Mouse (Mus musculus): ENCODE measurements at regions not wholly inside any gene's neighbourhood (a gene's known extent, or its start where the extent isn't known, plus 50 kb on each side); places are given as distances from the start of the nearest gene placed in this dataset.

DNA sequence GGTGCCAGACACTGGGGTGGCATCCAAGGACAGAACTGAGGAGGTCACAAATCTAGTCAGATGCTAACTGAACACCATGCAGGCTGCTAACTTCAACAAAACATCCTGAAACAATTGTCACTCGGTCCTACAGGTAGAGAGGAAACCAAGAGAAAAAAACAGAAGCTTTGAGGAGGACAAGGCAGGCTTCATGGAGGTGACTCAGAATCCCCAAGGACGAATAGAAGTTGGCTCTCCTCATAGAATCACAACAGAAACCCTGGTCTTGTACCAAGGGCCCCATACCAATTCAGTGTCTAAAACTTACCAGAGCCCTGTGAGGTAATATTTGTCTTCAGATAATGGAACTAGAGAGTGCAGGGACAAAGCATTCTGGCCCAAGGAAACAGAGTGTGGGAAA, 206.1 kb upstream of the Tle3 start:
- Histone ChIP-seq H3K9ac (ENCODE audit: low read length) (no peak overlapping the region), H3K36me3 (ENCODE audit: control insufficient read depth, insufficient read depth, low read length) (no peaks in the 10 kb centered on the region), H3K4me2 (ENCODE audit: low read depth, low read length, severe bottlenecking) (no peak overlapping the region), H3K4me1 (replicated peaks; ENCODE audit: control insufficient read depth, insufficient read depth, low read length) (peaks cover 5% of the 10 kb centered on the region; the same call in 1 of the 2 replicates), H3K4me3 (ENCODE audit: low read depth, low read length) (no peak overlapping the region), H3K27ac (ENCODE audit: low read depth, low read length) (no peak overlapping the region), H3K9me3 (ENCODE audit: control insufficient read depth, low read length) (no peaks in the 10 kb centered on the region), H3K27me3 (ENCODE audit: control insufficient read depth, insufficient read depth, low read length) (0 out of 2 replicates have a peak, but pooled peaks cover 2% of the 10 kb centered on the region)
- no peak for ATAC-seq (replicated peaks; ENCODE audit: low FRiP score)
- 80% methylated on average over 2 of the region's 2 CpGs for WGBS
- DNase-seq (ENCODE audit: low spot score): no peak

DNA sequence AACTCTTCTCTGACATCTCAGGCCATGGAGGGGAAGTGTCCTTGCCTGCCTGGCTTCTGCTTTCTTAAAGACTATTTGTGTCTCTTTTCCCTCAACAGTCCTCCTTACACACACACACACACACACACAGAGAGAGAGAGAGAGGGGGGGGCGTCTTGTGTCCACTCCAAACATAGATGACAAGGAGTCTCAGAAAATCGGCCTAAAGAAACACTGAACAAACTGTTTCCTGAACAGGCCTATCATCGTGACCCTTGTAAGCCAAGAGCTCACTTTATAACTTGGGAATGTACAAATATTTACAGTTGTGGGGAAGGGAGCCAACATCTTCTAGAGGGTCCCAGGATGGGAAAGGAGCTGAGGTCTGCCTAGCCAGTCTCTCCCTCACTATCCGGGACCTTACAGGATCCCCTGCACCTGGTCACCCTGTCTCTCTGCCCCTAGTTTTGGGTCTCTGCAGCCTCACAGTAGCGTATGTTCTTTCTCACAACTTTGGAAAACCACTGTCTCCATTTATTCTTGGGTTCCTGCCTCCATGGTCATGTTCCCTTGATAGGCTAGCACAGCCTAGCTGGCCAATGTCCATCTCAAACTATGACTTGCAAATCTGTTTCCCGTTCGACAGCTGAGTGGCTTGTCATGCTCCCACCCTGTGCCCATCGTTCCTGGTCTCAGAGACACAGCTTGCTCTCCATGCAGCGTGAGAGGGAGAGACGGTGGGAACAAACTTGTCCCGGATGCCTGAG, 204.9 kb upstream of the Tle3 start:
- WGBS: 86% methylated on average over 11 of the region's 11 CpGs

DNA sequence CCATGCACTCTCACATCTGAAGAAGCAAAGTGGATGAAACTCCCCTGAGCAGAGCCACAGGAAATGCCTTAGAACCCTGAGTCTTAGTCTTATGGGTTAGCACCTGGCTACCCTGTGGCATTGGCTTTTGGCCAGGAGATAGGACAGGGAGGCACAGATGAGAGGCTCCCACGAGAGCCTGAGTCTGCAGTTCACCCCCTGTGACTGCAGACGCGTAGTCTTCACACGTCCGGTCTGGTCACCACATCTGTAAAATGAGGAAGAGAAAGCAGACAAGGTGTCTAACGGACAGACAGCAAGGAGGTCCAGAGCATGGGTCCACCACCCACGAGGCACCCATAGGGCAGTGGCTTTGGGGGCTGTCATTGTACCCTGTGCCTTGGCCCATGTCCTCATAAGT, 203.2 kb upstream of the Tle3 start:
- no peak for ATAC-seq (replicated peaks; ENCODE audit: low FRiP score)

More for the DNA sequence above, 204.9 kb upstream of the Tle3 start:
- H3K27ac ChIP-seq (ENCODE audit: low read depth, low read length): no peak overlapping the region
- peaks cover 5% of the 10 kb centered on the region; the same call in 1 of the 2 replicates for H3K4me1 ChIP-seq (replicated peaks; ENCODE audit: control insufficient read depth, insufficient read depth, low read length)
- no peaks in the 10 kb centered on the region for H3K9me3 ChIP-seq (ENCODE audit: control insufficient read depth, low read length)
- no peak overlapping the region for H3K9ac ChIP-seq (ENCODE audit: low read length)
- no peak overlapping the region for H3K4me2 ChIP-seq (ENCODE audit: low read depth, low read length, severe bottlenecking)
- ATAC-seq (replicated peaks; ENCODE audit: low FRiP score) (no peak), DNase-seq (ENCODE audit: low spot score) (no peak)
- no peaks in the 10 kb centered on the region for H3K36me3 ChIP-seq (ENCODE audit: control insufficient read depth, insufficient read depth, low read length)
- H3K4me3 ChIP-seq (ENCODE audit: low read depth, low read length): no peak overlapping the region
- 0 out of 2 replicates have a peak, but pooled peaks cover 2% of the 10 kb centered on the region for H3K27me3 ChIP-seq (ENCODE audit: control insufficient read depth, insufficient read depth, low read length)

DNA sequence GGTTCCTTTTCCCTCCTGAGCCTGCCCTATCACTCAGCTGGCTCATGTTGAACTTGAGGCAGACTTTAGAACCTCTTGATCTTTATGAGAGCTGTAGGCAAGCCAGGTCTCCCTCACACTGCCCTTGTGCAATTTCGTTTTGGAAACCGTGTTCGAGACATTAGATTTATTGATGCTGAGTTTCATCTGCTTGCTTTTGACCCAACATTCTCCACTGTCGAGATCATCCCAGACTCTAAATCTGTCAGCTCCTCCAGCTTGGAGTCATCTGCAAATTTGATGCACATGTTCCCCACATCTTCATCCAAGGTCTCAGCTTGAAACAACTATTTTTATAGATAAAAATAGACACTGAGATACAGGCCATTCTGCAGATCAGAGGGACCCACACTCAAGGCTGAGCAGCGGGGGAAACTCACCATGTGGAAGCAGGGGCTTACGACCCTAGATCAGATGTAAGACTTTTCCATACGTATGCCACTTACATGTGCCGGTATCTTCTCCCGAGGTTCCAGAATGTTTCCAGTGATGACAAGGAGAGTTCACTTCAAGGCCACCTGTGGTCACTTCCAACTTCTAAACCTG, 202.6 kb upstream of the Tle3 start:
- H3K9ac ChIP-seq (ENCODE audit: low read length): no peak overlapping the region
- WGBS: 89% methylated on average over 9 of the region's 9 CpGs
- H3K4me3 ChIP-seq (ENCODE audit: low read depth, low read length): no peak overlapping the region
- no peak for DNase-seq (ENCODE audit: low spot score)
- H3K36me3 ChIP-seq (ENCODE audit: control insufficient read depth, insufficient read depth, low read length): no peaks in the 10 kb centered on the region
- no peaks in the 10 kb centered on the region for H3K4me1 ChIP-seq (replicated peaks; ENCODE audit: control insufficient read depth, insufficient read depth, low read length)
- no peak overlapping the region for H3K4me2 ChIP-seq (ENCODE audit: low read depth, low read length, severe bottlenecking)
- no peak overlapping the region for H3K27ac ChIP-seq (ENCODE audit: low read depth, low read length)
- H3K27me3 ChIP-seq (ENCODE audit: control insufficient read depth, insufficient read depth, low read length): no peaks in the 10 kb centered on the region
- H3K9me3 ChIP-seq (ENCODE audit: control insufficient read depth, low read length): no peaks in the 10 kb centered on the region
- ATAC-seq (replicated peaks; ENCODE audit: low FRiP score): no peak

More for the DNA sequence above, 203.2 kb upstream of the Tle3 start:
- H3K9ac ChIP-seq (ENCODE audit: low read length): no peak overlapping the region
- no peaks in the 10 kb centered on the region for H3K9me3 ChIP-seq (ENCODE audit: control insufficient read depth, low read length)
- no peaks in the 10 kb centered on the region for H3K27me3 ChIP-seq (ENCODE audit: control insufficient read depth, insufficient read depth, low read length)
- no peak overlapping the region for H3K27ac ChIP-seq (ENCODE audit: low read depth, low read length)
- no peak for DNase-seq (ENCODE audit: low spot score)
- no peaks in the 10 kb centered on the region for H3K4me1 ChIP-seq (replicated peaks; ENCODE audit: control insufficient read depth, insufficient read depth, low read length)
- WGBS: 91% methylated on average over 7 of the region's 7 CpGs
- H3K36me3 ChIP-seq (ENCODE audit: control insufficient read depth, insufficient read depth, low read length): no peaks in the 10 kb centered on the region
- no peak overlapping the region for H3K4me2 ChIP-seq (ENCODE audit: low read depth, low read length, severe bottlenecking)
- no peak overlapping the region for H3K4me3 ChIP-seq (ENCODE audit: low read depth, low read length)

DNA sequence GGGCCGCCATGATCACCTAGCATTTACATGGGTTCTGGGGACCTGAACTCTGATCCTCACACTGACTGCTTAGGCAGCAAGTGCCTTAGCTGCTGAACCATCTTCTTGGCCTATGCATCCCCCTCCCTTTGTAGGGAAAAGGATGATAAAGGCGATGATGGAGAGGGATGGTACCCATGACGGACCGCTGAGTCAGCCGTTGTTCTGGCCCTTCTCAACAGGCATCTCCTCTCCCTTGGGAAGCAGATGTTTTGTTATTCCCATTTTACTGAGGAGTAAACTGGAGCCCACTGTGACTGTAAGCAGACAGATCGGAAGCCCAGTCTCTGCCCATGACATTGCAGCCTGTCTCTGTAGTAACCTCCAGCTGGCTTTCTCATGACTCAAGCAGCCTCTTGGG, 201.2 kb upstream of the Tle3 start:
- no peak overlapping the region for H3K9ac ChIP-seq (ENCODE audit: low read length)
- H3K27me3 ChIP-seq (ENCODE audit: control insufficient read depth, insufficient read depth, low read length): no peaks in the 10 kb centered on the region
- no peak overlapping the region for H3K4me2 ChIP-seq (ENCODE audit: low read depth, low read length, severe bottlenecking)
- H3K4me1 ChIP-seq (replicated peaks; ENCODE audit: control insufficient read depth, insufficient read depth, low read length): no peaks in the 10 kb centered on the region
- DNase-seq (ENCODE audit: low spot score) (no peak), ATAC-seq (replicated peaks; ENCODE audit: low FRiP score) (no peak)
- 94% methylated on average over 6 of the region's 6 CpGs for WGBS
- H3K27ac ChIP-seq (ENCODE audit: low read depth, low read length): no peak overlapping the region
- H3K36me3 ChIP-seq (ENCODE audit: control insufficient read depth, insufficient read depth, low read length): no peaks in the 10 kb centered on the region
- no peak overlapping the region for H3K4me3 ChIP-seq (ENCODE audit: low read depth, low read length)
- H3K9me3 ChIP-seq (ENCODE audit: control insufficient read depth, low read length): no peaks in the 10 kb centered on the region

DNA sequence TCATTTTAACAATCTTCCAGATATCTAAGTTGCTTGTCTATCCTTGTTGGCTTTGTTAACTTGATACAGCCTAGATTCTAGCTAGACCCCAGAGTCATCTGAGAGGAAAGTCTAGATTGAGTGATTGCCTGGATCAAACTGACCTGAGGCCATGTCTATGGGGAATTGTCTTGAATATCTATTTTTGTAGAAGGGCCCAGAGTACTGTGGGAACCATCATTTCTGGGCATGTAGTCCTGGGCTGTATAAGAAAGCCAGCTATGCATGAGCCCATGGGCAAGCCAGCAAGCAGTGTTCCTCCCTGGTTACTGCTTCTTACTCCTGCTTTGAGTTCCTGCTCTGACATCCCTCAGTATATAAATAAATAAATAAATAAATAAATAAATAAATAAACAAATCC, 199.7 kb upstream of the Tle3 start:
- Histone ChIP-seq H3K9me3 (ENCODE audit: control insufficient read depth, low read length) (no peaks in the 10 kb centered on the region), H3K36me3 (ENCODE audit: control insufficient read depth, insufficient read depth, low read length) (no peaks in the 10 kb centered on the region), H3K4me1 (replicated peaks; ENCODE audit: control insufficient read depth, insufficient read depth, low read length) (no peaks in the 10 kb centered on the region), H3K27me3 (ENCODE audit: control insufficient read depth, insufficient read depth, low read length) (no peaks in the 10 kb centered on the region), H3K9ac (ENCODE audit: low read length) (no peak overlapping the region), H3K4me3 (ENCODE audit: low read depth, low read length) (no peak overlapping the region), H3K4me2 (ENCODE audit: low read depth, low read length, severe bottlenecking) (no peak overlapping the region), H3K27ac (ENCODE audit: low read depth, low read length) (no peak overlapping the region)
- ATAC-seq (replicated peaks; ENCODE audit: low FRiP score) (no peak), DNase-seq (ENCODE audit: low spot score) (no peak)

DNA sequence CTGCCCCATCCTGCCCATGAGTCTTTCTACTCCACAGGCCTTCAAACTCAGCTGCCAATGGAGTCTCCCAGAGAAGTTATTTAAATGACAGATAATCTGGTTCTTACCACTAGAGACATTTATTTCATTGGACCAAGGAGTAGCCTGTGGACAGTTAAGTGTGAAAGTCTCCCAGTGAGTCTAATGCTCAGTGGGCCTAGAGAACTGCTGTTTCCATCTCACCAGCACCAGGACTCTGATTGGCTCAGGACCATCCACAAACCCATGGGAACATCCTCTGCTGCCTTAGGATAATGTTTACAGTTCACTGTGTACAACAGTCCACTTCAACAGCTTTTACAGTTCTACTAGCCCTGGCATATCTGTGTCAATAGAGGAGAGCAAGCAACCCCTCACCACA, 198.6 kb upstream of the Tle3 start:
- Histone ChIP-seq H3K9me3 (ENCODE audit: control insufficient read depth, low read length) (no peaks in the 10 kb centered on the region), H3K4me2 (ENCODE audit: low read depth, low read length, severe bottlenecking) (no peak overlapping the region), H3K36me3 (ENCODE audit: control insufficient read depth, insufficient read depth, low read length) (no peaks in the 10 kb centered on the region), H3K27me3 (ENCODE audit: control insufficient read depth, insufficient read depth, low read length) (no peaks in the 10 kb centered on the region), H3K4me1 (replicated peaks; ENCODE audit: control insufficient read depth, insufficient read depth, low read length) (no peaks in the 10 kb centered on the region), H3K27ac (ENCODE audit: low read depth, low read length) (no peak overlapping the region), H3K9ac (ENCODE audit: low read length) (no peak overlapping the region), H3K4me3 (ENCODE audit: low read depth, low read length) (no peak overlapping the region)
- DNase-seq (ENCODE audit: low spot score): no peak
- ATAC-seq (replicated peaks; ENCODE audit: low FRiP score): no peak

DNA sequence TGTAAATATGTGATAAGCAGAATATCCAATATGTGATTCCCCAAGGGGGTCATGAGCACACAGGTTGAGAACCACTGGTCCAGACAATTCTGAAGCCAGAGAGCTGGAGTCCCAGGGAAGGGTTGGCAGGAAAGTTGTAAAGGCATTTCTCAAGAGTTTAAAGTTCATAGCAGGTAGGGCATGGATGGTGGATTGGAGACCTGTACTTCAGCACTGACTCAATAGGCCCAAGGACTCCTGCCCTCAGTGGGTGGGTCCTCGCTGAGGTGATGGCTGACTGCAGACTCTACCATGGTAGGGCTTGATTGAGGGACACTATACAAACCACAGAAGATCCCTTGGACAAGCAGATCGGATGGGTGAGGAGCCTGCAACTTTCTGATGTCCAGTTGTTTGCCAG, 196.8 kb upstream of the Tle3 start:
- H3K9ac ChIP-seq (ENCODE audit: low read length): no peak overlapping the region
- 90% methylated on average over 2 of the region's 2 CpGs for WGBS
- H3K27me3 ChIP-seq (ENCODE audit: control insufficient read depth, insufficient read depth, low read length): no peaks in the 10 kb centered on the region

DNA sequence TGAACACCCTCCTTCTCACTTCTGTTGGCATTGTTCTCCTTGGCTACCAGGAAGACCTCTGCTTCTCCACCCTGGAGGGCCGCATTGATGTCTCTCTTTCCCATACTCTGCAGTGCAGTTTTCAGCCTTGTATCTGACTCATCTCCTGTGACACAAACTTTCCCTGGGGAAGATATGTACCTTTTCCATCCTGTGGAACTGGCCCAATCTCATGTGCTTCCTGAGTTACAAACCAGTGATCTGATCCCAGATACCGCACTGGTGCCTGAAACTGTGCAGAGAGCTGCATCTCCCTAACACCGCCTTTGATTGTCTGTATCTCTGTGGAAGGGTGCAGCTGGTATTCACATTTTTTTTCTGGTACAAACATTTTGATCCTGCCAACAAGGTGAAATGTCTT, 195.3 kb upstream of the Tle3 start:
- ATAC-seq (replicated peaks; ENCODE audit: low FRiP score) (no peak), DNase-seq (ENCODE audit: low spot score) (no peak)
- H3K27ac ChIP-seq (ENCODE audit: low read depth, low read length): no peak overlapping the region
- H3K9ac ChIP-seq (ENCODE audit: low read length): no peak overlapping the region
- H3K4me3 ChIP-seq (ENCODE audit: low read depth, low read length): no peak overlapping the region
- no peaks in the 10 kb centered on the region for H3K27me3 ChIP-seq (ENCODE audit: control insufficient read depth, insufficient read depth, low read length)
- H3K9me3 ChIP-seq (ENCODE audit: control insufficient read depth, low read length): no peaks in the 10 kb centered on the region
- no peak overlapping the region for H3K4me2 ChIP-seq (ENCODE audit: low read depth, low read length, severe bottlenecking)
- no peaks in the 10 kb centered on the region for H3K4me1 ChIP-seq (replicated peaks; ENCODE audit: control insufficient read depth, insufficient read depth, low read length)
- WGBS: 96% methylated on average over 3 of the region's 3 CpGs
- no peaks in the 10 kb centered on the region for H3K36me3 ChIP-seq (ENCODE audit: control insufficient read depth, insufficient read depth, low read length)

More for the DNA sequence above, 196.8 kb upstream of the Tle3 start:
- Histone ChIP-seq H3K4me2 (ENCODE audit: low read depth, low read length, severe bottlenecking) (no peak overlapping the region), H3K36me3 (ENCODE audit: control insufficient read depth, insufficient read depth, low read length) (no peaks in the 10 kb centered on the region), H3K4me3 (ENCODE audit: low read depth, low read length) (no peak overlapping the region), H3K4me1 (replicated peaks; ENCODE audit: control insufficient read depth, insufficient read depth, low read length) (no peaks in the 10 kb centered on the region), H3K9me3 (ENCODE audit: control insufficient read depth, low read length) (no peaks in the 10 kb centered on the region), H3K27ac (ENCODE audit: low read depth, low read length) (no peak overlapping the region)
- no peak for DNase-seq (ENCODE audit: low spot score)
- no peak for ATAC-seq (replicated peaks; ENCODE audit: low FRiP score)

All from forebrain, embryonic 11.5 days (tissue).